Mouse (Mus musculus): ENCODE data around the gene Egflam. TPM values are rescaled to one million over a fixed set of nuclear protein-coding genes. Genes with fewer than 3 reads are reported as not detected.

The Egflam gene
- total RNA-seq, 2 experiments from 2014 or later, result 7.7 to 8.7 TPM

GRCm38 (mm10) chr15:7192582-7192981 lies 205.6 kb downstream of the Egflam start:
- no peak for DNase-seq (ENCODE audit: low spot score)
- intact Hi-C loops (cut with DNase I), result no loop called here

- intact Hi-C loops (cut with DNase I), result no loop called here
- no peak for DNase-seq (ENCODE audit: low spot score)
Measured at GRCm38 (mm10) chr15:7191074-7191473, 207.1 kb downstream of the Egflam start.

GRCm38 (mm10) chr15:7189678-7190454 lies 208.3 kb downstream of the Egflam start:
- intact Hi-C loops (cut with DNase I), result loop anchor here (10.0 kb wide), 1 partner anchor 55 kb away; no protein-coding TSS in a partner anchor
- DNase-seq (ENCODE audit: low spot score), result peak; percentile 26

- intact Hi-C loops (cut with DNase I), result loop anchor here (10.0 kb wide), 1 partner anchor 53 kb away; no protein-coding TSS in a partner anchor
Measured at GRCm38 (mm10) chr15:7187682-7188081, 210.5 kb downstream of the Egflam start.

GRCm38 (mm10) chr15:7180576-7180975 lies 217.6 kb downstream of the Egflam start:
- intact Hi-C loops (cut with DNase I), result loop anchor here (10.0 kb wide), 1 partner anchor 46 kb away; no protein-coding TSS in a partner anchor
- no peak for DNase-seq (ENCODE audit: low spot score)

More at GRCm38 (mm10) chr15:7187682-7188081, 210.5 kb downstream of the Egflam start:
- no peak for DNase-seq (ENCODE audit: low spot score)

GRCm38 (mm10) chr15:7173776-7174175 lies 224.4 kb downstream of the Egflam start:
- no peak for DNase-seq (ENCODE audit: low spot score)
- intact Hi-C loops (cut with DNase I), result no loop called here

- intact Hi-C loops (cut with DNase I), result no loop called here
- no peak for DNase-seq (ENCODE audit: low spot score)
Measured at GRCm38 (mm10) chr15:7173346-7173745, 224.8 kb downstream of the Egflam start.

GRCm38 (mm10) chr15:7172875-7173274 lies 225.3 kb downstream of the Egflam start:
- intact Hi-C loops (cut with DNase I), result no loop called here
- DNase-seq (ENCODE audit: low spot score), result no peak

- no peak for DNase-seq (ENCODE audit: low spot score)
- intact Hi-C loops (cut with DNase I), result no loop called here
Measured at GRCm38 (mm10) chr15:7167906-7168532, 230.2 kb downstream of the Egflam start.

GRCm38 (mm10) chr15:7167238-7167905 lies 230.8 kb downstream of the Egflam start:
- intact Hi-C loops (cut with DNase I), result no loop called here
- DNase-seq (ENCODE audit: low spot score), result no peak

- DNase-seq (ENCODE audit: low spot score), result no peak
- intact Hi-C loops (cut with DNase I), result no loop called here
Measured at GRCm38 (mm10) chr15:7166735-7167134, 231.5 kb downstream of the Egflam start.

- intact Hi-C loops (cut with DNase I), result no loop called here
Measured at GRCm38 (mm10) chr15:7163851-7164250, 234.3 kb downstream of the Egflam start.

GRCm38 (mm10) chr15:7160321-7160720 lies 237.9 kb downstream of the Egflam start:
- intact Hi-C loops (cut with DNase I), result no loop called here
- no peak for DNase-seq (ENCODE audit: low spot score)

More at GRCm38 (mm10) chr15:7163851-7164250, 234.3 kb downstream of the Egflam start:
- DNase-seq (ENCODE audit: low spot score), result no peak

GRCm38 (mm10) chr15:7159869-7160268 lies 238.3 kb downstream of the Egflam start:
- DNase-seq (ENCODE audit: low spot score), result no peak
- intact Hi-C loops (cut with DNase I), result no loop called here

- DNase-seq (ENCODE audit: low spot score), result no peak
- intact Hi-C loops (cut with DNase I), result no loop called here
Measured at GRCm38 (mm10) chr15:7157658-7158057, 240.5 kb downstream of the Egflam start.

All from heart, postnatal 25 days (tissue).